Mouse (Mus musculus) left cerebral cortex, postnatal 36 days (tissue): ENCODE measurements around the gene Gm44965. TPM values are rescaled to one million over a fixed set of nuclear protein-coding genes. Genes with fewer than 3 reads are reported as not detected.
"Not testable (repeated sequence)": the region's sequence is repeated elsewhere in the genome, so short reads cannot be mapped to it uniquely, and the experiment has no call there.

Source experiments
- DNase-seq, 2 experiments: peaks; one replicate each; pipeline ENCODE4 v3.0.0; 2021 to 2022; ENCODE audit warnings: low spot score in 2 of 2, mixed read lengths in 1 of 2
- intact Hi-C: fragments of 180-260 bp; cut with DNase I; formaldehyde crosslinking; loops from one replicate; pipeline ENCODE4 v1.15.1; 2025
- total RNA-seq, 2 experiments: library from RNA; stranded (reverse); gene quantifications; 2 replicates each; pipeline ENCODE4 v1.2.3; 2021

Gene Gm44965
- total RNA-seq, 2 experiments from 2014 or later: not detected

- DNase-seq: no peak
- intact Hi-C loops: no loop called here
These were observed 16.9 kb downstream of the Gm44965 start for GRCm38 (mm10) chr6:48610657-48611056.

GRCm38 (mm10) chr6:48613464-48613863, 19.7 kb downstream of the Gm44965 start:
- DNase-seq: no peak
- intact Hi-C loops: no loop called here

- DNase-seq: no peak
- intact Hi-C loops: no loop called here
These were observed 21.0 kb downstream of the Gm44965 start for GRCm38 (mm10) chr6:48614756-48615155.

- intact Hi-C loops: no loop called here
- no peak for DNase-seq
These were observed 26.3 kb downstream of the Gm44965 start for GRCm38 (mm10) chr6:48620031-48620430.

GRCm38 (mm10) chr6:48622186-48622843, 28.6 kb downstream of the Gm44965 start:
- intact Hi-C loops, DNase-seq: not testable (repeated sequence)

GRCm38 (mm10) chr6:48623460-48623859, 29.7 kb downstream of the Gm44965 start:
- intact Hi-C loops: no loop called here
- no peak for DNase-seq

GRCm38 (mm10) chr6:48626464-48626863, 32.7 kb downstream of the Gm44965 start, which contains the start of gene AI854703:
AI854703 (plus strand) TSS chr6:48626764.
- intact Hi-C loops: loop anchor here (5.0 kb wide), 2 partner anchors 34 to 74 kb away; partner anchors contain the start of genes Gm44965, Lrrc61 and Repin1
- DNase-seq: no peak

- intact Hi-C loops: loop anchor here (5.0 kb wide), 2 partner anchors 35 to 75 kb away; partner anchors contain the start of genes Gm44965, Lrrc61 and Repin1
- peak; percentile 68 to 81 for DNase-seq
These were observed 33.2 kb downstream of the Gm44965 start for GRCm38 (mm10) chr6:48626984-48627383.

GRCm38 (mm10) chr6:48627511-48627924, 33.8 kb downstream of the Gm44965 start:
- intact Hi-C loops: loop anchor here (5.0 kb wide), 2 partner anchors 35 to 75 kb away; partner anchors contain the start of genes Gm44965, Lrrc61 and Repin1
- peak; percentile 28 to 33 for DNase-seq

- no peak for DNase-seq
- intact Hi-C loops: loop anchor here (5.0 kb wide), 2 partner anchors 36 to 76 kb away; partner anchors contain the start of genes Gm44965, Lrrc61 and Repin1
These were observed 34.6 kb downstream of the Gm44965 start for GRCm38 (mm10) chr6:48628377-48628776.

- peak; percentile 57 to 72 for DNase-seq
- intact Hi-C loops: loop anchor here (5.0 kb wide), 2 partner anchors 37 to 77 kb away; partner anchors contain the start of genes Gm44965, Lrrc61 and Repin1
These were observed 35.3 kb downstream of the Gm44965 start for GRCm38 (mm10) chr6:48628808-48629660.

- intact Hi-C loops: loop anchor here (5.0 kb wide), 2 partner anchors 37 to 77 kb away; partner anchors contain the start of genes Gm44965, Lrrc61 and Repin1
- no peak for DNase-seq
These were observed 35.9 kb downstream of the Gm44965 start for GRCm38 (mm10) chr6:48629661-48630034.

GRCm38 (mm10) chr6:48630831-48631230, 37.1 kb downstream of the Gm44965 start:
- DNase-seq: no peak
- intact Hi-C loops: no loop called here

GRCm38 (mm10) chr6:48635105-48635504, 41.4 kb downstream of the Gm44965 start:
- no peak for DNase-seq
- intact Hi-C loops: no loop called here

- no peak for DNase-seq
- intact Hi-C loops: no loop called here
These were observed 42.8 kb downstream of the Gm44965 start for GRCm38 (mm10) chr6:48636515-48636914.

GRCm38 (mm10) chr6:48637811-48638500, 44.2 kb downstream of the Gm44965 start:
- intact Hi-C loops: no loop called here
- DNase-seq: no peak

GRCm38 (mm10) chr6:48638553-48638952, 44.8 kb downstream of the Gm44965 start:
- intact Hi-C loops: no loop called here
- no peak for DNase-seq

GRCm38 (mm10) chr6:48641391-48641790, 47.6 kb downstream of the Gm44965 start:
- intact Hi-C loops: loop anchor here (2.0 to 5.0 kb wide), 2 partner anchors 59 to 467 kb away; no protein-coding TSS in a partner anchor

GRCm38 (mm10) chr6:48642764-48643292, 49.1 kb downstream of the Gm44965 start:
- no peak for DNase-seq
- intact Hi-C loops: loop anchor here (5.0 kb wide), 1 partner anchor 61 kb away; no protein-coding TSS in a partner anchor

More at GRCm38 (mm10) chr6:48641391-48641790, 47.6 kb downstream of the Gm44965 start:
- DNase-seq: no peak
